Mouse (Mus musculus) ES-Bruce4 (cell line): ENCODE data around the gene Rpusd3. TPM values are rescaled to one million over a fixed set of nuclear protein-coding genes. Genes with fewer than 3 reads are reported as not detected.

ENCODE experiments used
- H3K27ac ChIP-seq: 2 replicates; pipeline ENCODE4 v1.5.1; 2012; ENCODE audit warnings: low read length, inconsistent platforms; ENCODE audit not compliant: insufficient read depth
- H3K27me3 ChIP-seq: 2 replicates; pipeline ENCODE4 v1.6.1; 2012; ENCODE audit warnings: mild to moderate bottlenecking, low read length, inconsistent platforms; ENCODE audit not compliant: control insufficient read depth, poor library complexity, insufficient read depth, severe bottlenecking
- H3K36me3 ChIP-seq: 2 replicates; pipeline ENCODE4 v1.6.1; 2012; ENCODE audit warnings: inconsistent platforms, mild to moderate bottlenecking, low read length, moderate library complexity; ENCODE audit not compliant: control insufficient read depth, poor library complexity, insufficient read depth, severe bottlenecking
- H3K4me1 ChIP-seq: one replicate; pipeline ENCODE4 v1.8.1; 2011; ENCODE audit warnings: low read length; ENCODE audit not compliant: control insufficient read depth, insufficient read depth
- H3K4me3 ChIP-seq: 2 replicates; pipeline ENCODE4 v1.5.1; 2011; ENCODE audit warnings: low read depth, mild to moderate bottlenecking, low read length
- H3K9ac ChIP-seq: 2 replicates; pipeline ENCODE4 v1.6.1; 2012; ENCODE audit warnings: low read depth, mild to moderate bottlenecking, inconsistent platforms; ENCODE audit not compliant: poor library complexity, severe bottlenecking
- H3K9me3 ChIP-seq: replicated peaks from 2 replicates; pipeline ENCODE4 v1.6.1; 2012; ENCODE audit warnings: mild to moderate bottlenecking, low read length, inconsistent platforms; ENCODE audit not compliant: control insufficient read depth, poor library complexity, insufficient read depth, severe bottlenecking
- CTCF ChIP-seq: IDR thresholded peaks from one replicate; pipeline ENCODE4 v1.8.1; 2011; ENCODE audit warnings: low read depth, low read length
- EP300 ChIP-seq: IDR thresholded peaks from 2 replicates; pipeline ENCODE4 v1.6.1; 2011; ENCODE audit warnings: low read depth, low read length; ENCODE audit not compliant: insufficient read depth
- POLR2A ChIP-seq: IDR thresholded peaks from one replicate; pipeline ENCODE4 v1.8.1; 2011; ENCODE audit warnings: low read length; ENCODE audit not compliant: insufficient read depth
- polyA plus RNA-seq: library from polyadenylated mRNA; stranded (reverse); fragments of >200 nt; gene quantifications from 2 replicates; pipeline ENCODE4 v1.2.4, GENCODE M21; 2011; ENCODE audit warnings: low read depth; ENCODE audit not compliant: missing spikeins, insufficient read depth, insufficient read length

Rpusd3 gene
- polyA plus RNA-seq, 1 experiment = 13.8 TPM

GRCm38 (mm10) chr6:113434691-113435090 is 15.6 kb upstream of the Rpusd3 start:
- H3K9ac ChIP-seq = no peak overlapping the region
- H3K4me1 ChIP-seq = no peaks in the 10 kb centered on the region
- H3K36me3 ChIP-seq = no peaks in the 10 kb centered on the region
- TF ChIP-seq CTCF = no peak
- TF ChIP-seq POLR2A = no peak
- TF ChIP-seq EP300 = no peak
- H3K4me3 ChIP-seq = no peak overlapping the region
- H3K27ac ChIP-seq = no peak overlapping the region
- H3K27me3 ChIP-seq = no peaks in the 10 kb centered on the region
- no peaks in the 10 kb centered on the region for H3K9me3 ChIP-seq

- H3K4me3 ChIP-seq = no peak overlapping the region
- H3K36me3 ChIP-seq = no peaks in the 10 kb centered on the region
- no peak overlapping the region for H3K9ac ChIP-seq
- no peak for TF ChIP-seq CTCF
- no peaks in the 10 kb centered on the region for H3K4me1 ChIP-seq
- H3K27ac ChIP-seq = no peak overlapping the region
- no peaks in the 10 kb centered on the region for H3K27me3 ChIP-seq
- no peaks in the 10 kb centered on the region for H3K9me3 ChIP-seq
Observed at GRCm38 (mm10) chr6:113433661-113434060, 14.5 kb upstream of the Rpusd3 start.

DNA sequence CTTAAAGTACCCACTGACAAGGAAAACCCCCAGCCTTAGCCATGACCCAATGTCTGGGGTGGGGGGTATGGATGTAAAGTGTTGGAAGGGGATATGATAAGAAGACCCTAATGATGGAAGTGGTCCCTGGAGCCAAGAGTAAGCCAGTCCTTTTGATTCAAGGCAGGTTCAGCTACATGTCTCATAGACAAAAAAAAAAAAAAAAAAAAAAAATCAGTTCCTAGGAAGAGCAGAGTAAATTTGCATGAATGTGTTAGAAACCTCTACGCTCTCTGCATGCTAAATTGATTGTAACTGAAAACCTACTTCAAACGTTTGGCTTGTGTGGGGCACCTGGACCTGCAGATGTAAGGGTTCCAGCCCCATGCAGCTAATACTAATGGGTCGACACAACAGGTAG is 12.7 kb upstream of the Rpusd3 start:
- H3K9me3 ChIP-seq = no peaks in the 10 kb centered on the region
- no peaks in the 10 kb centered on the region for H3K36me3 ChIP-seq
- H3K4me3 ChIP-seq = no peak overlapping the region
- no peaks in the 10 kb centered on the region for H3K4me1 ChIP-seq
- TF ChIP-seq POLR2A (no peak), CTCF (no peak), EP300 (no peak)
- no peaks in the 10 kb centered on the region for H3K27me3 ChIP-seq
- H3K9ac ChIP-seq = no peak overlapping the region
- no peak overlapping the region for H3K27ac ChIP-seq

- H3K27me3 ChIP-seq = no peaks in the 10 kb centered on the region
- no peaks in the 10 kb centered on the region for H3K4me1 ChIP-seq
- H3K27ac ChIP-seq = no peak overlapping the region
- H3K4me3 ChIP-seq = no peak overlapping the region
- no peaks in the 10 kb centered on the region for H3K9me3 ChIP-seq
- no peak overlapping the region for H3K9ac ChIP-seq
- no peak for TF ChIP-seq POLR2A
- TF ChIP-seq CTCF = no peak
- no peak for TF ChIP-seq EP300
- H3K36me3 ChIP-seq = no peaks in the 10 kb centered on the region
Observed at GRCm38 (mm10) chr6:113430846-113431245, 11.7 kb upstream of the Rpusd3 start.

- no peaks in the 10 kb centered on the region for H3K27me3 ChIP-seq
- H3K36me3 ChIP-seq = no peaks in the 10 kb centered on the region
- no peak for TF ChIP-seq CTCF
- TF ChIP-seq EP300 = no peak
- H3K27ac ChIP-seq = no peak overlapping the region
- H3K4me3 ChIP-seq = no peak overlapping the region
- H3K4me1 ChIP-seq = no peaks in the 10 kb centered on the region
- no peaks in the 10 kb centered on the region for H3K9me3 ChIP-seq
- H3K9ac ChIP-seq = no peak overlapping the region
Observed at GRCm38 (mm10) chr6:113429965-113430364, 10.8 kb upstream of the Rpusd3 start.

DNA sequence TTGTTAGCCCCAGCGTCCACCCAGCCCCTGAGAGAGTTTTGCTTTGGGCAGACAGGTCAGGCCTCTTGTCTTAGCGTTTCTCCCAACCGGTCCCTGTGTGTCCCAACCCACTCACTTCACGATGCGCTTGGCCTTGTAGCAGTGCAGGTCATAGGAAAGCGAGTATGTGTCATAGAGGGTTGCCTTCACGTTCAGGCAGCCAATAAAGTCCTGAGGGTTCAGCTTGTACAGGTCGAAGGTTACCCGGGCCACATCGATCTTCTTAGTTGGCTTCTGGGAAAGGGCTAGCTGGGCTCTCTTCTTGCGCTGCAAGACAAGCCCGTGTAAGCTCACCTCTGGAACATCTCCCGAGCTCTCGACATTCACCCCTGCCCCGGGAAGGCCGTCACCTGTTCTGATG is 8.9 kb upstream of the Rpusd3 start:
- H3K36me3 ChIP-seq = no peaks in the 10 kb centered on the region
- no peak for TF ChIP-seq CTCF
- no peak for TF ChIP-seq EP300
- no peak for TF ChIP-seq POLR2A
- H3K4me3 ChIP-seq = no peak overlapping the region
- H3K27me3 ChIP-seq = no peaks in the 10 kb centered on the region
- no peak overlapping the region for H3K9ac ChIP-seq
- no peaks in the 10 kb centered on the region for H3K4me1 ChIP-seq
- no peaks in the 10 kb centered on the region for H3K9me3 ChIP-seq
- H3K27ac ChIP-seq = no peak overlapping the region

DNA sequence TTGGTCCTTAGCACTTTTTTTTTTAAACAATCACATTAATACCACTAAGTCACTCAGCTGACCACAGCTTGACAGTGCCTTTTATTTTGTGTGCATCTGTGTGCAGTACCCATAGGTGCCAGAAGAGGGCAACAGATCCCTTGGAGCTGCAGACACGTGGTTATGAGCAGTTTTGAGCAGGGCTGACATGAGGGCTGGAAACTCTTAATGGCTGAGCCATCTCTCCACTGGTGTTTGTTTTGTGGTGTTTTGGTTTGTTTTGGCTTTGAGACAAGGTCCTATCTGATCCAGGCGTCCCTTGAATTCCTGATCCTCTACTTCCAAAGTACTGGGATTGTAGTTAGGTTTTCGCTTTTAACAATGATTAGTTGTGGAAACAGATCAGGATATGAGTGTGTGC is 8.3 kb upstream of the Rpusd3 start:
- H3K9me3 ChIP-seq = no peaks in the 10 kb centered on the region
- H3K9ac ChIP-seq = no peak overlapping the region
- no peaks in the 10 kb centered on the region for H3K27me3 ChIP-seq
- no peaks in the 10 kb centered on the region for H3K36me3 ChIP-seq
- no peak overlapping the region for H3K27ac ChIP-seq
- no peak for TF ChIP-seq EP300
- TF ChIP-seq POLR2A = no peak
- TF ChIP-seq CTCF = peak; percentile 66
- H3K4me1 ChIP-seq = no peaks in the 10 kb centered on the region
- no peak overlapping the region for H3K4me3 ChIP-seq
